ENCODE assay signal across 10 mouse cellular contexts in the genomic region with DNA sequence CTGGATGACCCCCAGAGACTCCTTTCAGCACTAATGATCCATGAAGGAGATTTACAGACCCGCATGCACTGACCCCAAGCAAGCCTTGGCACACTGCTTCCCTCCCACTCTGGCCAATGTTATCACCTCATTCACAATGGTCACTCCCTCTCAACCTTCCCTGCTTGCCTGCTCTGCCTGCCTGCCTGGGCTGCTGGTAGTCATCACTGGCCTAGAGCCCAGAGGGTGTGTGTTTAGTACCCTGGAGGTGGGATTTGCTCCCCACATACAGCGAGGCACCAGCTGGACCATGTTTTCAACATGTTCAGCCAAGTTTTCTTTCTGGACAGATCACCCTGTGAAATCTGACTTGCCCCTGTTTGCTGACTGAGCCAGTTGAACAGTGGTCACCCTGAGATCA.
DNase-seq lines count a peak whose midpoint lies in the region; ATAC-seq and TF ChIP-seq lines count a peak whose summit lies in the region.
"Had no signal": no experiment of that assay in that cellular context is flagged by ENCODE, and none has a peak within 500 bp of the region (broad histone marks: within the 10 kb centered on the region; RNA-seq: fewer than 3 reads in every experiment).

No protein-coding gene starts in this region.

- no peaks in the 10 kb centered on the region for H3K27me3 ChIP-seq in Patski
- H3K27me3 ChIP-seq: heart, embryonic 13.5 days; neural tube, embryonic 12.5 days had no signal

- CTCF ChIA-PET in Patski (lab: Charles Lee) = no interaction called here

- no peak for TF ChIP-seq CTCF in Patski (IDR thresholded peaks at IDR 0.05)

- POLR2A ChIA-PET in Patski (lab: Charles Lee) = no interaction called here

- DNase-seq in adrenal gland, postnatal 10 days = peak; percentile 8
- no peak for DNase-seq in adrenal gland, adult 18-20 months (ENCODE audit: low spot score in 2 of 2)
- peak; percentile 17 for DNase-seq in Patski (ENCODE audit: low read depth, low spot score)
- peak; percentile 9 to 17 for DNase-seq in heart, postnatal 14 days
- DNase-seq in lung, adult 18-20 months = peak; percentile 47 to 49
- no peak for DNase-seq in spleen, postnatal 10 days (ENCODE audit: low spot score in 2 of 2)
- no peak for DNase-seq in layer of hippocampus, adult 18-20 months (ENCODE audit: low spot score in 2 of 2)

- no peak for ATAC-seq in Patski
- no peak for ATAC-seq in megakaryocyte progenitor cell, adult 5-6 weeks (replicated peaks; ENCODE audit: poor library complexity)

- in situ Hi-C loops in Patski (cut with MboI; ENCODE audit: low pct_unique_long_range_greater_than_20kb) = no loop called here

- intact Hi-C loops in heart, postnatal 14 days (cut with DNase I) = no loop called here

Comparison
In these comparisons a context has a peak if more than half of its experiments do, and no peak if none do; other contexts are left out.
1. DNase-seq: peak in adrenal gland, postnatal 10 days (single experiment), Patski (single experiment), heart, postnatal 14 days (2 of 2) and lung, adult 18-20 months (2 of 2); none in adrenal gland, adult 18-20 months (0 of 2), spleen, postnatal 10 days (0 of 2) and layer of hippocampus, adult 18-20 months (0 of 2).